Mouse (Mus musculus): Measurements from ENCODE around the gene Arid5b. TPM values are rescaled to one million over a fixed set of nuclear protein-coding genes. Genes with fewer than 3 reads are reported as not detected.

Gene Arid5b
- polyA plus RNA-seq, 1 experiment from 2014 or later: 42.7 TPM

DNA sequence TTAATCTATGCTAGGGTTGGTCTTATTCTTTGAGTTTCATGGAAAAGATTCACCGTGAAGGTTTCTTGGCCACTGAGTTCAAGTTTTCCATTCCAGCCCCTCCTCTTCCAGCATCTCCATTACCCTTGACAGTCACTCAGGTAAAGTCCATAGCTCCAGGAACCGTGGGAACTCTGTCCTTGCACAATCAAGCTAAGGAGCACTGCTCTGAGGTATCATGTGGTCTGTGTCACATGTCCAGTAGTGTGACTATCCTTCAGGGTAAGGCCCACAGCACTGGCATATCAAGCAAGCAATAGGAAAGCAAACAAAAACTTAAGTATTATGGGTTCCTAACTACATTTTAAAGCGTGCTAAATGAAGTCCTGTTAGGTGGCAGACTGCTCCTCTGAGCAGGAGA, 22.4 kb downstream of the Arid5b start:
- Histone ChIP-seq H3K27me3 (ENCODE audit: control insufficient read depth, insufficient read depth, low read depth, low read length) (no peaks in the 10 kb centered on the region), H3K9ac (ENCODE audit: low read length) (no peak overlapping the region), H3K36me3 (ENCODE audit: control insufficient read depth, insufficient read depth, low read length) (peaks cover 2% of the 10 kb centered on the region; the same call in 1 of the 2 replicates), H3K4me1 (replicated peaks; ENCODE audit: control insufficient read depth, insufficient read depth, low read length) (0 out of 2 replicates have a peak, but pooled peaks cover 3% of the 10 kb centered on the region), H3K4me3 (ENCODE audit: low read length) (no peak overlapping the region), H3K27ac (ENCODE audit: low read length) (no peak overlapping the region), H3K9me3 (ENCODE audit: control insufficient read depth, low read length) (no peaks in the 10 kb centered on the region), H3K4me2 (ENCODE audit: low read depth, low read length) (no peak overlapping the region)
- no peak for ATAC-seq (ENCODE audit: low read depth)
- WGBS: 70% methylated on average over 3 of the region's 3 CpGs

DNA sequence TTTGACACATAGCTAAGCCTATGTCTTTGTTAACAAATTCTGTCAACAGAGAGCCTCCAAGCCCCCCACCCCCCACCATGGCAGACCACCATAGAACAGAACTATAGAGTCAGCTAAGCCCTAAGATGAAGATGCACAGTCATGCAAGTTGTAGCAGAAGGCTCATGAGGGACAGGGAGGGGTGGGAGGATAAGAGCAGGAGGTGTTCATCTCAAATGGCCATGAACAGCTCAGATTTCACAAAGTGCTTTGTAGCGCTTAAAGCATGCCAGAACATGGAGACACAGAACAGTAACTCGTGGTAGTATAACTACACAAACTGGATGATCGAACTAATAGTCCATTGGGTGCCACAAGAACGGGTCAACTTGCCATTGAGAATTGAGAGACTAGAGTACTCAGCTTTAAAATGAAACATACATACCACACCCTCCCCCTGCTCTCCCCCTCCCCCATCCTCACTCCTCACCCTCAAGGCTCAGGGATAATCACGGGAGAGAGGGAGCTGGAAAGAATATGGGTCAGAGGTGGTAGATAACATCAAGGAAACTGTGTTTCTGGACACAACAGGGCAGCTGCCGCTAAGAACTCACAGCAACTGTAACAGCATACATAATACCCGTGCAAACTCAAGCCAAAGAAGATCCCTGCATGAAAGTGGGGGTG, 25.0 kb downstream of the Arid5b start:
- Histone ChIP-seq H3K9me3 (ENCODE audit: control insufficient read depth, low read length) (no peaks in the 10 kb centered on the region), H3K9ac (ENCODE audit: low read length) (no peak overlapping the region), H3K4me1 (replicated peaks; ENCODE audit: control insufficient read depth, insufficient read depth, low read length) (peaks cover 15% of the 10 kb centered on the region), H3K27me3 (ENCODE audit: control insufficient read depth, insufficient read depth, low read depth, low read length) (no peaks in the 10 kb centered on the region), H3K4me2 (ENCODE audit: low read depth, low read length) (no peak overlapping the region), H3K27ac (ENCODE audit: low read length) (no peak overlapping the region), H3K4me3 (ENCODE audit: low read length) (no peak overlapping the region), H3K36me3 (ENCODE audit: control insufficient read depth, insufficient read depth, low read length) (no peaks in the 10 kb centered on the region)
- no peak for ATAC-seq (ENCODE audit: low read depth)
- 67% methylated on average over 7 of the region's 7 CpGs for WGBS

DNA sequence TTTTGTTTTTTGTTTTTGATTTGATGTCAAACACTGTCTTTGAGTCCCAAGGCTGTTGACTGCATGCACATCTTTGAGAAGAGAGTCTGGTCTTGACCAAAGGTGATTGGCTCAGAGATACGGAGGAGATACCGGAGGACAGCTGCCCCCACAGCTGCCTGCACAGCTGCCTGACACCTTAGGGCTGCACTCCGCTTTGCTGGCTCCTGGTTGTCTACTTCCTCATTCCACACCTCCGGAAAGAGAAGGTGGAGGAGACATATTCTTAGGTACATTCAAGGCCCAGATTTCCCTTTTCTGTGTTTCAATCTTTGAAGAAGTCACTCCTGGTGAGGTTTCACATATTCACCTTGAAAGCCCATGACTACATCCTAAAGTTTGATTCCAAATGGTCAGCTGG, 25.9 kb downstream of the Arid5b start:
- no peak overlapping the region for H3K4me3 ChIP-seq (ENCODE audit: low read length)
- H3K9me3 ChIP-seq (ENCODE audit: control insufficient read depth, low read length): no peaks in the 10 kb centered on the region
- peaks cover 23% of the 10 kb centered on the region for H3K4me1 ChIP-seq (replicated peaks; ENCODE audit: control insufficient read depth, insufficient read depth, low read length)
- no peak for ATAC-seq (ENCODE audit: low read depth)
- no peaks in the 10 kb centered on the region for H3K36me3 ChIP-seq (ENCODE audit: control insufficient read depth, insufficient read depth, low read length)
- WGBS: 89% methylated on average over 4 of the region's 4 CpGs
- no peak overlapping the region for H3K9ac ChIP-seq (ENCODE audit: low read length)
- no peak overlapping the region for H3K4me2 ChIP-seq (ENCODE audit: low read depth, low read length)
- H3K27ac ChIP-seq (ENCODE audit: low read length): no peak overlapping the region
- no peaks in the 10 kb centered on the region for H3K27me3 ChIP-seq (ENCODE audit: control insufficient read depth, insufficient read depth, low read depth, low read length)

DNA sequence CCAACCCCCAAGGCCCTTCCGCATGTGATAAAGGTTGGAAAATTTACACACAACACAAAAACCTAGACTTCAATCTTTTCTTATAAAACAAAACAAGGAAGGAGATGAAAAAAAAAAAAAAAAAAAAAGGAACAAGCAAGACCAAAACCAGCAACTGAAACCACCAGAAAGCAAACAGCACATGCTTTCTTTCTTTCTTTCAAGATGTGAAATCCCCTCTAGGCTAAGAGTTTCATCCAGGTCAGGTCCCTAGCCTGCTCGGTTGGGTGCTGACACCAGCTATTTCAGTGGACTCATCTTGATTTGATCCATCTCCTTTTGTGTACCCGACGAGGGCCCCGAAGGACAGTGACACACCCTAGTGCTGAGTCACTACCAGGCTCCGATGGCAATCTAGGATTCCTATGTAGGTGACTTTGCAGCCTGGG, 29.2 kb downstream of the Arid5b start:
- Histone ChIP-seq H3K27me3 (ENCODE audit: control insufficient read depth, insufficient read depth, low read depth, low read length) (no peaks in the 10 kb centered on the region), H3K36me3 (ENCODE audit: control insufficient read depth, insufficient read depth, low read length) (no peaks in the 10 kb centered on the region), H3K4me1 (replicated peaks; ENCODE audit: control insufficient read depth, insufficient read depth, low read length) (peaks cover 31% of the 10 kb centered on the region), H3K9ac (ENCODE audit: low read length) (no peak overlapping the region; the same call in 1 of the 2 replicates), H3K27ac (ENCODE audit: low read length) (peak overlapping the region; percentile 52; the same call in 1 of the 2 replicates), H3K4me3 (ENCODE audit: low read length) (no peak overlapping the region), H3K4me2 (ENCODE audit: low read depth, low read length) (no peak overlapping the region), H3K9me3 (ENCODE audit: control insufficient read depth, low read length) (no peaks in the 10 kb centered on the region)
- ATAC-seq (ENCODE audit: low read depth): no peak
- WGBS: 64% methylated on average over 6 of the region's 6 CpGs

DNA sequence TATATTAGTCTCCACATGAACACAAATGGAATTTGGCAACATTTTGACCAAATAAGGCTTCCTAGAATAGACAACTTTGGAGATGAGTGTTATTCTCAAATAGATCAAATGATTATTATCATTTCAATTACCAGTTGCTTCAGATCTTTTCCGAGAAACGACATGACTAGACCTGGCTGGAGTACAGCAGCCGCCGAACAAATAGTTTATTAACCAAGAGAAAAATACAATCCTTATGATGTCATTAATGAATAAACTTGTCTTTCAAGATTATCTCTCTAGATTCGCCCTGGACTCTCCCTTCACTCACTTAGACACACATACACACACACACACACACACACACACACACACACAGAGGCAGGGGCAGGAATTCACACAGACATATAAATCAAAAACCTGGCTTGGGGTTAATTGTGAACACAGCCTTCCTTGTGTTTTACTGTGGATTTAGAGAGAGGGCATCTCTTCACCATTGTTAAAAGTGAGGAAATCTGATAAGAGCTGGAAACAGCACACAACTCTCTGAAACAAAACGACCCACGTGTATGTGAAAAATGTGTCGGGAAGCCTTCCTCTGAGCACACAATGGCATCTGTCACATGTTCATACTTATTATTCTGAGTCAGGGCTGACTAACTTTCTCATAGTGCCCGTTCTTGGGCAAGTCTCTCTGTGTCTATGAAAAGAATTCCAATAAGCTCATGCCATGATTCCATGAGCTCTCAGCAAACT, 30.1 kb downstream of the Arid5b start:
- peak overlapping the region; percentile 73 for H3K27ac ChIP-seq (ENCODE audit: low read length)
- no peaks in the 10 kb centered on the region for H3K27me3 ChIP-seq (ENCODE audit: control insufficient read depth, insufficient read depth, low read depth, low read length)
- no peaks in the 10 kb centered on the region for H3K36me3 ChIP-seq (ENCODE audit: control insufficient read depth, insufficient read depth, low read length)
- H3K9me3 ChIP-seq (ENCODE audit: control insufficient read depth, low read length): no peaks in the 10 kb centered on the region
- no peak overlapping the region for H3K9ac ChIP-seq (ENCODE audit: low read length)
- H3K4me1 ChIP-seq (replicated peaks; ENCODE audit: control insufficient read depth, insufficient read depth, low read length): peaks cover 28% of the 10 kb centered on the region
- H3K4me2 ChIP-seq (ENCODE audit: low read depth, low read length): no peak overlapping the region
- no peak overlapping the region for H3K4me3 ChIP-seq (ENCODE audit: low read length)
- WGBS: 26% methylated on average over 9 of the region's 9 CpGs
- ATAC-seq (ENCODE audit: low read depth): peak; percentile 31; the same call in 1 of the 2 replicates

DNA sequence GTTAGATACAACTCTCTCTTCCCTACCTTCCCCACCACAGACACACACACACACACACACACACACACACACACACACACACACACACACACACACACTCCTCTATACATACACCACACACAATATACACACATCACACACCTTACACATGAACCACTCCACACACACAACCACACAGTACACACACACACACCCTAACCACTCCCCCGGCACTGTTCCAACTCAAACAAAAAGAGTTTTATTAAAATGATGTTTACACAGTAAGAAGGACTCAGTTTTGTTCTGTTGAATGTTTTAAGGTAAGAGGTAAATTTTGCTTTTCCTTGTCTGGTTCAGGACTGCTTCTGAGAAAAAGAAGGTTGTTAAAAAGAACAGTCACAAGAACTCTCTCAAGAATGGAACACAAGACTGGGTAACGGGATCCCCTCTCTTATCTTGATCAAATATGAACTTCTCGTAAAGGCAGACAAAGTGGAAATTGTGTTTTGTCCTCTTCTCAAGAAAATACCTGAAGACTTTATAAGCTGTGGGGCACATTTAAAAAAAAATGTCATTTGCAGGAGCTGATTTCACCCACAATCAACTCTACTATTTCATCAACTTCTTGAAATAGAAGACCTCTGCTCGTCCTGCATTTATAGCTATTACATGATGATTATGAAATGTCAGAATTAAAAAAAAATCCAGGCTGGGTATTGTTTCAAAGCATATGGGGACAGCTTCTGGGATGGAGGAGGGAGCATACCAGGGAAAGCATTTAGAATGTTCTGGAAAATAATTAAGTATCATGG, 30.9 kb downstream of the Arid5b start:
- peak; percentile 79 for ATAC-seq (ENCODE audit: low read depth)
- no peak overlapping the region for H3K4me2 ChIP-seq (ENCODE audit: low read depth, low read length)
- no peak overlapping the region for H3K4me3 ChIP-seq (ENCODE audit: low read length)
- no peak overlapping the region for H3K9ac ChIP-seq (ENCODE audit: low read length)
- H3K9me3 ChIP-seq (ENCODE audit: control insufficient read depth, low read length): no peaks in the 10 kb centered on the region
- H3K27me3 ChIP-seq (ENCODE audit: control insufficient read depth, insufficient read depth, low read depth, low read length): no peaks in the 10 kb centered on the region
- peaks cover 28% of the 10 kb centered on the region for H3K4me1 ChIP-seq (replicated peaks; ENCODE audit: control insufficient read depth, insufficient read depth, low read length)
- 47% methylated on average over 4 of the region's 4 CpGs for WGBS
- peak overlapping the region; percentile 73 for H3K27ac ChIP-seq (ENCODE audit: low read length)
- H3K36me3 ChIP-seq (ENCODE audit: control insufficient read depth, insufficient read depth, low read length): peaks cover 4% of the 10 kb centered on the region

DNA sequence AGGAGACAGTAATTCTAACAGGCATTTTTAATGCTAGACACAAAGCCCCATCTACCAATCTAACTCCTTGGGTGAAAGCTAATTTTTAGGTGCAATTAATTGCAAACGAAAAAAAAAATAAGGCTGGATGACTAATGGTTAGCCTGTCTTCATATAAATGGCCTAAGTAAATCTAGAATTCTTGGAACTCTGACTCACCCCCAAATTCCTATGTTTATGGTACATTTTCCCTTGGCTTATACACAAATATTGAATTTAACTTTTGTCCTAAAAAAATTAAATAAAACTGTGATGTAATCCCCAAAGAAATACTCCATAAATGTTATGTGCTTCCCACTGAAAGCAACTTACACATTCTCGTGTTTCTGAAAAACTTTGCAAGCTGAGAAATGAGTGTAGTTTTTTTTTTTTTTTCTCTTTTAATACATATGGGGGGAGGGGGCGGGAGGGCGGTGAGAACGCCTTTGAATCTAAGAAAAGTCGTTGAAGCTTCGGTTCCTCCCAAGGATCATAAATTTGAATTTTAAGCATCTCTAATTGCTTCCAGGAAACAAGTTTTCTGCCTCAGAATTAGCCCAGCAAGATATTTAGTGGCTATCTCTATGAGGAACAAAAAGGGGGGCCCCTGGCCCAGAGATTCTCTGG, 31.8 kb downstream of the Arid5b start:
- H3K9me3 ChIP-seq (ENCODE audit: control insufficient read depth, low read length): no peaks in the 10 kb centered on the region
- H3K9ac ChIP-seq (ENCODE audit: low read length): no peak overlapping the region
- no peak overlapping the region for H3K4me2 ChIP-seq (ENCODE audit: low read depth, low read length)
- no peak overlapping the region for H3K4me3 ChIP-seq (ENCODE audit: low read length)
- H3K36me3 ChIP-seq (ENCODE audit: control insufficient read depth, insufficient read depth, low read length): peaks cover 9% of the 10 kb centered on the region
- peaks cover 28% of the 10 kb centered on the region for H3K4me1 ChIP-seq (replicated peaks; ENCODE audit: control insufficient read depth, insufficient read depth, low read length)
- WGBS: 44% methylated on average over 7 of the region's 7 CpGs
- no peak for ATAC-seq (ENCODE audit: low read depth)
- H3K27ac ChIP-seq (ENCODE audit: low read length): peak overlapping the region; percentile 73
- no peaks in the 10 kb centered on the region for H3K27me3 ChIP-seq (ENCODE audit: control insufficient read depth, insufficient read depth, low read depth, low read length)

DNA sequence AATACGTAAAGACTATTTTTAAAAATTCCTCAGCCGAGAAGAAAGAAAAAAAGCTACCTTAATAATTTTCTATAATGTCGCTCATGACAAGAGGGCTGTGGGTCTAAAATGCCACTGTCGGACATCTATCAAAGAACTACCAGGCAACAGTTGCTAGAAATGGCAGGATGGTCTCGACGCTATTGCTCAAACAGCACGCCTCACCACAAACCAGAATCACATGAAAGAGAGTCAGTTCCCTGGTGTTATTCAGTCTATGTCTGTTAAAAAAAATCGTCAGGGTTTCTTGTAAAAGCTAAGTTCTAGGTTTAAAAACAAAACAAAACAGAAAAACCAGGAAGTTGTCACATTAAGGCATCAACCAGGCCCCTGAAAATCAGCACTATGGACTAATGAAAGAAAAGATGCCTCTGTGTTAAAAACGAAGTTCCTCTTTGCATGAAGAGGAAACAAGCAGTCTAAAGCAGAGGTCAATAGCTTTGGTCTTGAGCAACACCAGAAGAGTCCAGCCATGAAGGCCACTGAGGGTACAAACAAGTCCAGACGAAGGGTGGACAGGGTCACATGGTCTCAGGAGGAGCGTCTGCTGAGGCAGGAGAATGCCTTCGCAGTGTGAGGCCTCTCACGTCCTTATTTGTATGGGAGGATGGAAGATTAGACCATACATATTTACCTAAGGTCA, 37.6 kb downstream of the Arid5b start:
- no peaks in the 10 kb centered on the region for H3K9me3 ChIP-seq (ENCODE audit: control insufficient read depth, low read length)
- no peak overlapping the region for H3K4me2 ChIP-seq (ENCODE audit: low read depth, low read length)
- H3K9ac ChIP-seq (ENCODE audit: low read length): no peak overlapping the region
- WGBS: 67% methylated on average over 13 of the region's 13 CpGs
- no peak overlapping the region for H3K4me3 ChIP-seq (ENCODE audit: low read length)
- no peak for ATAC-seq (ENCODE audit: low read depth)
- H3K27ac ChIP-seq (ENCODE audit: low read length): peak overlapping the region; percentile 48
- H3K27me3 ChIP-seq (ENCODE audit: control insufficient read depth, insufficient read depth, low read depth, low read length): no peaks in the 10 kb centered on the region
- peaks cover 17% of the 10 kb centered on the region for H3K36me3 ChIP-seq (ENCODE audit: control insufficient read depth, insufficient read depth, low read length)
- H3K4me1 ChIP-seq (replicated peaks; ENCODE audit: control insufficient read depth, insufficient read depth, low read length): peaks cover 30% of the 10 kb centered on the region
